Mouse (Mus musculus) layer of hippocampus, adult 11-12 months (tissue): ENCODE measurements around the gene H2al1n.
"Not testable (repeated sequence)": the region's sequence is repeated elsewhere in the genome, so short reads cannot be mapped to it uniquely, and the experiment has no call there.

Source experiments
- DNase-seq: peaks from one replicate; pipeline ENCODE4 v3.0.0; 2022; ENCODE audit warnings: low spot score

Gene H2al1n

DNA sequence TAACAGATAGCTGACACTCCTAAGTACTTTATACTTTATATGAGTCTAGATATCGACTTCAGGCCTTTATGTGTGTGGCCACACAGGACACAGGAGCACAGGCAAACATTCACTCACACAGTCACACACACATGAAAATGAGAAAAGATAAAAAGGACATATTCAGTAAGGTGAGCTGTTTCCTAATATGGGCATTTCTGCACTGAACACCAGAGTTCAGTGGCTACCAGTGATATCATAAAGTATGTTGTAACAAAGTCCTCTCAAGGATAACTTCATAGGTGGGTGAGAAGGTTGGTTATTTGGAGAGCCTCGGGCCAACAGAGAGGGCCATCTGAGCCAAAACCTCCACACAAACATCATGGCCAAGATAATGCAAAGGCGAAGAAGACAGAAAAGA, at the start of gene H2al1n:
TSS of gene H2al1n (plus strand) at position 301 of the 400 bp plus-strand sequence.
- not testable (repeated sequence) for DNase-seq

DNA sequence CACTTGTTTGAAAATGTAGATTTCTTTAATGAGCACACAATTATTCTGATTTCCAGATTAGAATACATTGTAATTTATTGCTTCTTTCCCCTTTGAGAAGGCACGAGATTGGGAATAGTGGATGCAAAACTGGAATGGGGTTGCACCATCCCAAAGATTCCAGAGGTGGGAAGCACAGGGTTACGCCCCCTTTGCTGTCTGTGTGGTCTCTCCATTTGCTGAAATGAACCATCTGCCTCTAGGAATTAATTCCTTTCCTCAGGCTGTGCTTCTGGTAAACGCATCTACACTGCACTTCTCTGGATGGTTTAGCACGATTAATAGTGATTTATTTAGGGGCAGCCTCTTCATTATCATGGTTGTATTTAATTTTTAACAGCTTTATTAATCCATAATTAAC, 11.7 kb upstream of the H2al1n start:
- no peak for DNase-seq

DNA sequence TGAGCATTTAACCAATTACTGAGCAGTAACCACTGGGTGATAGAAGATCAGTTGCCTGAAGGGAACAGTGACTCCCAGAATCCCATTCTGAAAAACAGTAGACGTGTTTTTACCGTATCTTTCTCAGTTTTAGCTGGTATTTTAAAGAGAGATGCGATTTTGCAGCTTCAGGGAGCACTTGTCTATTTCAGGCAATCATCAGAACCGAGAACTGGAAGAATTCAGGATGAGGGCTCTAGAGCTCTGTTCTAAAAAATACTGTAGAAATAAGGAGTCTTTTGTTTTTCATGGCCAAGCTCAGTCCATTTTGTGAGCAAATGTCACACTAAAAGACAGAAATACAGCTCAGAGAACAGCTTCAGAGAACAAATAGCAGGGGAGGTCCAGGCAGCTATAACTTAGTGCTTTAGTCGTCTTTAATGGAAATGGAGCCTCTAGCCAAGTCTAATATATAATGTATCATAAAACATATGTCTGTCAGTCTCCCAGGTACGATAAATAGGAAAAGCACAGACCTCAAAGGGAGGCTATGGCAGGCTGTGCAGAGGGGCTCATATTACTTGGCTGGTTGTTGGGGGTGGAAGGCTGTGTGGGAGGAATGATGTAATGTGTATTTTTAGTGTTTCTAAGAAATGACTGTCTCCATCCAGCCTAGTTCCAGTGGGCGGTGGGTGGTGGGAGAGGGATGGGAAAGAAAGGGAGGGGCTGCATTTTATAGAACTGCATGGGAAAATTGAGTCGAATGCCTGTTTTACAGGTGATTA, 4.7 kb upstream of the H2al1n start:
- DNase-seq, result peak; percentile 2

DNA sequence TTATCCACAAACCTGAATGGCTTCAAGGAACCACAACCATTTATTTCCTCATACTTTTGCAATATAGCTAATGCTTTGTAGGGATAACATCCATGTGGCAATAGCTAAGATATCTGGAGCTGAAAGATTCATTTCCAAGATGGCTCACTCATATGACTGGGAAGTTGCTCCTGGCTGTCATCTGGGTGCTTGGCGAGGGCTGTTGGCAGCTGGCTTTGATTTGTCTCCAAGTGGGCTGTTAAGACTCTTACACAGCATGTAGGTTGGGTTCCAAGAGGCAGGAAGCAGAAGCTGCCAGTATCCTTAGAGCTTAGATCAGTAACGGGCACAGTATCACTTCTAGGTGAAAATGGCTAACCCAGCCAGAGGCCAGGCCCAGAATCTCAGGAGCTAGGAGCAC, 18.3 kb downstream of the H2al1n start:
- DNase-seq, result no peak

DNA sequence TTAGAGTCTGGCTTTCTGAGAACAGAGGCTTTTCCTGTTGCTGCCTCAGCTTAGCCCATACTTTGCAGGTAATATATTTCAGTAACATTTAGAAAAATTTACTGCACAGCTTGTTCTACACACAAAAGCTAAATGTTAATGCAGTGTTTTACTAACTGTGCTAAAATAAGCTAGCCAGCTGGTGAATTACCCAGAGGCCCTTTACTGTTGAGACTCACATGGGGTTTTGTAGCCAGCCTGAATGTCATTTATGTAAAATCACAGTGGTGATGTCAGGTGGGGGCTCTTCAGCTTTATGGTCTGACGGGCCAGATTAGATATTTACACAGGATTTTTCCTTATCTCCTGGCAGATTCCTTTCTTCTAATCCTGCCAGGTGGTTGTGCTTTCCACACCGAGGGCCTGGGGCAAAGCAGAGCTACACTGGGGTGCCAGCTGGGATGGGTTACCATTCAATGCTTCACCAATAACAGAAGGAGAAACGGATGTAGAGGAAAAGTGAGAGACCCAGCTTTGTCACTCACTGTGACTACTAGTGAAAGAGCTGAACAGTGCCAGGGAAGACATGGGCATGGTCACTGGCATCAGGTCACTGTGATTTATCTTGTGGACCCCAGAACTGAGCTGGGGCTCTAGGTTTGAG, 48.8 kb downstream of the H2al1n start:
- DNase-seq, result no peak
